Mouse (Mus musculus): ENCODE results near the gene Sh3bp2. TPM values are rescaled to one million over a fixed set of nuclear protein-coding genes. Genes with fewer than 3 reads are reported as not detected.

Sh3bp2 gene
- polyA plus RNA-seq, 1 experiment from 2014 or later, result 6.2 TPM

DNA sequence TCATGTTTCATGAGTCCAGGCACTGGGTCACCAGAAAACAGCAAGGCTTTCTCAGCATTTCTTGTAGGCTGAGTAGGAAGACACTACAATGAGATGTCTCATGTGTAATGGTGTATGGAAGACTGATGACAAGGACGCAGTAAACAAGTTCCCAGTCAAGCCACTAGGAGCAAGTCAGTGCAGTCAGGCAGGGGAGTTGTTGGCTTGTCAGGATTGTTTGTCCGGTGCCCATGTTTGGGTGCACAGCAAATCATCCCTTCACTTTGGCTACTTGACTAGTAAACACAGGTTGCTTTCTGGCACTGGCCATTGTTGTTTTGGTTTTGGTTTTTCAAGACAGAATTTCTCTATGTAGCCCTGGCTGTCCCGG, 36.2 kb upstream of the Sh3bp2 start:
- no peaks in the 10 kb centered on the region for H3K9me3 ChIP-seq (replicated peaks; ENCODE audit: low read length)
- 0 out of 2 replicates have a peak, but pooled peaks cover 2% of the 10 kb centered on the region for H3K36me3 ChIP-seq (ENCODE audit: insufficient read depth, low read length)
- no peak overlapping the region for H3K27ac ChIP-seq
- ATAC-seq (replicated peaks; ENCODE audit: low FRiP score, low read depth) (0 out of 2 replicates have a peak, but pooled peaks have one; percentile 14), DNase-seq (ENCODE audit: low spot score) (peak; percentile 61)
- no peak overlapping the region for H3K4me3 ChIP-seq (replicated peaks; ENCODE audit: low read depth, low read length)
- 61% methylated on average over 3 of the region's 3 CpGs for WGBS
- TF ChIP-seq CTCF (IDR thresholded peaks at IDR 0.05; ENCODE audit: low read depth), result peak; percentile 40; the same call in 1 of the 2 replicates
- H3K4me2 ChIP-seq (ENCODE audit: low read length), result no peak overlapping the region
- H3K27me3 ChIP-seq (ENCODE audit: insufficient read depth, low read length), result no peaks in the 10 kb centered on the region
- H3K4me1 ChIP-seq (replicated peaks; ENCODE audit: insufficient read depth, low read length), result no peaks in the 10 kb centered on the region; the same call in 1 of the 2 replicates
- H3K9ac ChIP-seq (ENCODE audit: low read depth, low read length), result no peak overlapping the region

DNA sequence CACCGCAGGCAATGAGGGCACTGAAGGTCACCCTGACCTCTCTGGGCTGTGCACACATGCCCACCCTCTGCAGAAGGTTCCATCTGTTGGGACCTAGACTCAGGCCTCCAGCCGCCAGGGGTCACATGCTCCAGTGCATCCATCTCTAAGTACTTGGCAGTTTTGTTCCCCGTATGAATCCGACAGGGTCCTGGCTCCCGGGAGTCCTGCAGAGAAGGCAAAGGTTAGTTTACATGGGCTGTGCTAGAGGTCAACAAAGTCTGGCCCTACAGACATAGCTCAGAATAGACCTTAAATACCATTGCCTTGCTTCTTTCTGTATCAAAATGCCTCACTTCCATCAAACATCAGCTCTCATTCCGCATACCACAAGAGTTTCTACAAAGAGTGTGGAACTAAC, 28.9 kb upstream of the Sh3bp2 start:
- H3K27me3 ChIP-seq (ENCODE audit: insufficient read depth, low read length), result no peaks in the 10 kb centered on the region
- H3K27ac ChIP-seq, result no peak overlapping the region
- no peak for TF ChIP-seq CTCF (IDR thresholded peaks at IDR 0.05; ENCODE audit: low read depth)
- WGBS, result 67% methylated on average over 6 of the region's 6 CpGs
- ATAC-seq (replicated peaks; ENCODE audit: low FRiP score, low read depth) (no peak), DNase-seq (ENCODE audit: low spot score) (no peak)
- peaks cover 5% of the 10 kb centered on the region; the same call in 1 of the 2 replicates for H3K36me3 ChIP-seq (ENCODE audit: insufficient read depth, low read length)
- H3K4me3 ChIP-seq (replicated peaks; ENCODE audit: low read depth, low read length), result no peak overlapping the region
- H3K9ac ChIP-seq (ENCODE audit: low read depth, low read length), result no peak overlapping the region
- H3K4me2 ChIP-seq (ENCODE audit: low read length), result no peak overlapping the region
- no peaks in the 10 kb centered on the region for H3K9me3 ChIP-seq (replicated peaks; ENCODE audit: low read length)
- no peaks in the 10 kb centered on the region for H3K4me1 ChIP-seq (replicated peaks; ENCODE audit: insufficient read depth, low read length)

DNA sequence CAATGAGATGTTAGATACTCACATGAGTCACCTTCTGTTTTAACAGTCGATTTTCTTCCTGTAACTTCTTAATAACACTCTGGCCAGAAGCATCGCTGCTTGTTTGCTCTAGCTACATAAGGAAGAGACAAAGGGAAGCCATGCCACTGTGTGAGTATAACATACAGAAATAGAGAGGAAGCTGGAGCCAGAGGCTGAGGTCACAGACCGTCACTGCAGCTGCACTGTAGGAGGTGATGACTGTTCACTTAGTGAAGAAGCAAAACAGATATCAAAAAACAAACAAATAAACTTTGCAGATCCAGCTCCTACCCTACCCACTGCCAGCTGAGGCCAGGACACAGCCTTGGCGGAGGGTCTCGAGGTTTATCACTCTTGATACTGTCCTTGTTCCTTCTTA, 24.8 kb upstream of the Sh3bp2 start:
- no peaks in the 10 kb centered on the region for H3K4me1 ChIP-seq (replicated peaks; ENCODE audit: insufficient read depth, low read length)
- TF ChIP-seq CTCF (IDR thresholded peaks at IDR 0.05; ENCODE audit: low read depth), result no peak
- H3K27ac ChIP-seq, result no peak overlapping the region
- no peak overlapping the region for H3K9ac ChIP-seq (ENCODE audit: low read depth, low read length)
- H3K36me3 ChIP-seq (ENCODE audit: insufficient read depth, low read length), result peaks cover 14% of the 10 kb centered on the region; the same call in 1 of the 2 replicates
- DNase-seq (ENCODE audit: low spot score) (no peak), ATAC-seq (replicated peaks; ENCODE audit: low FRiP score, low read depth) (no peak)
- no peaks in the 10 kb centered on the region for H3K27me3 ChIP-seq (ENCODE audit: insufficient read depth, low read length)
- no peak overlapping the region for H3K4me2 ChIP-seq (ENCODE audit: low read length)
- 60% methylated on average over 5 of the region's 5 CpGs for WGBS
- no peak overlapping the region for H3K4me3 ChIP-seq (replicated peaks; ENCODE audit: low read depth, low read length)
- no peaks in the 10 kb centered on the region for H3K9me3 ChIP-seq (replicated peaks; ENCODE audit: low read length)

DNA sequence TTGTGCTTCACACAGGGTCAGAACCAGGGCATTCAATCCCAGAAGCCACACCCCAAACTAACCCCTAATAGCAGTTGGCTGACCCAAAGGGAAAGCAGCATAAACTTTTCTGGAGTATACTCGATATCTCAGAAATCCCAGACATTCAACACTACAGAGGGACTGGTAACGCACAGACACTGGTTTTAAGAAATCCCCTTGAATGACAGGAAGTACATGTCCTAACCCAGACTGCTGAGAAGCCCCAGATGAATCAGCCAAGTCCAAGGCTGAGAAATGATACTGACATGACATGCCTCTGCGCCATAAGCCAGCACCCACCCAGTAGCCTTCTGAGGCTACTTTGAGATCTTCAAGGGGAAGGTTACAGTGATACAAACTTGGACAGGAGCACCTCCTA, 24.1 kb upstream of the Sh3bp2 start:
- no peaks in the 10 kb centered on the region for H3K9me3 ChIP-seq (replicated peaks; ENCODE audit: low read length)
- ATAC-seq (replicated peaks; ENCODE audit: low FRiP score, low read depth) (no peak), DNase-seq (ENCODE audit: low spot score) (no peak)
- H3K27me3 ChIP-seq (ENCODE audit: insufficient read depth, low read length), result no peaks in the 10 kb centered on the region
- no peak overlapping the region for H3K4me3 ChIP-seq (replicated peaks; ENCODE audit: low read depth, low read length)
- no peak overlapping the region for H3K4me2 ChIP-seq (ENCODE audit: low read length)
- H3K4me1 ChIP-seq (replicated peaks; ENCODE audit: insufficient read depth, low read length), result no peaks in the 10 kb centered on the region
- H3K27ac ChIP-seq, result no peak overlapping the region
- H3K36me3 ChIP-seq (ENCODE audit: insufficient read depth, low read length), result peaks cover 14% of the 10 kb centered on the region; the same call in 1 of the 2 replicates
- WGBS, result 74% methylated on average over 3 of the region's 3 CpGs
- no peak overlapping the region for H3K9ac ChIP-seq (ENCODE audit: low read depth, low read length)
- TF ChIP-seq CTCF (IDR thresholded peaks at IDR 0.05; ENCODE audit: low read depth), result no peak

DNA sequence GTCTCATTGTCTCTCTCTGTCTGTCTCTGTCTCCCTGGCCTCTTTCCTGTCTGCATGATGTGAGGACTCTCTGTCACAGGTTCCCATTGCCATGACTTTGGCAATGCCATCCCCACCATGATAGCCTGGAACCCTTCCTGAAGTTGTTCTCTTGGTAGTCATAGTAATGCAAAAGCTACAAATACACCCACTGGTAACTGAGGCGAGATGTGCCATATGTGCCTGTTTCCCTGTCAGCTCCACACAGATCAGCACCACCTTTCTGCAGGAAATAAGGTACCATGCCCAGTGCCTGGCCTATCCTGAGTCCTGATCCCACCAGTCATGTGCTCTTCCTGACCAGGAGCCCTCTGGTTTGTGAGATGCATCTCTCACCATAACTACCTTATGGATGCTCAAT, 23.2 kb upstream of the Sh3bp2 start:
- Histone ChIP-seq H3K36me3 (ENCODE audit: insufficient read depth, low read length) (peaks cover 14% of the 10 kb centered on the region; the same call in 1 of the 2 replicates), H3K27me3 (ENCODE audit: insufficient read depth, low read length) (no peaks in the 10 kb centered on the region), H3K4me3 (replicated peaks; ENCODE audit: low read depth, low read length) (no peak overlapping the region), H3K27ac (no peak overlapping the region), H3K4me2 (ENCODE audit: low read length) (no peak overlapping the region), H3K9me3 (replicated peaks; ENCODE audit: low read length) (no peaks in the 10 kb centered on the region), H3K4me1 (replicated peaks; ENCODE audit: insufficient read depth, low read length) (no peaks in the 10 kb centered on the region), H3K9ac (ENCODE audit: low read depth, low read length) (no peak overlapping the region)
- WGBS, result 94% methylated on average over 1 of the region's 1 CpGs
- TF ChIP-seq CTCF (IDR thresholded peaks at IDR 0.05; ENCODE audit: low read depth), result no peak
- ATAC-seq (replicated peaks; ENCODE audit: low FRiP score, low read depth) (no peak), DNase-seq (ENCODE audit: low spot score) (no peak)

DNA sequence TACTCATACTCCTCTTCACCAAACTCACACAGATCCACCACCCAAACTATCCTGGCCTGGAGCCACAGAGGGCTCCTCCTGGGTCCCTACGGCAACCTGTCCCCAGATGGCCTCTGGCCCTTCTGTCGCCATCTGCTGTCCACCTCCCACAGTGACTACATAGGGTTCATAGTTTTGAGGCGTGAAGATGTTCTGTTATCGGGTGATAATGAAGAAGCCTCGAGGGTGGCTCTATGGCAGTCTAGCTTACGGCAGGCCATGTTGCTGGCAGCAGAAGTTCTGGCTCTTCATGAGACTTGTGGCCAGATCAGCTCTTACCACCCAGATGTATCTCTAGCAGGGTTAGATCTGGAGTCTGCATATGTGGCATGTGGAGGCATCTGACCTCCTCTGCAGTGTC, 22.8 kb upstream of the Sh3bp2 start:
- DNase-seq (ENCODE audit: low spot score), result no peak
- no peak for ATAC-seq (replicated peaks; ENCODE audit: low FRiP score, low read depth)
- no peaks in the 10 kb centered on the region for H3K4me1 ChIP-seq (replicated peaks; ENCODE audit: insufficient read depth, low read length)
- no peak overlapping the region for H3K27ac ChIP-seq
- no peak overlapping the region for H3K4me2 ChIP-seq (ENCODE audit: low read length)
- no peaks in the 10 kb centered on the region for H3K27me3 ChIP-seq (ENCODE audit: insufficient read depth, low read length)
- H3K9me3 ChIP-seq (replicated peaks; ENCODE audit: low read length), result no peaks in the 10 kb centered on the region
- peaks cover 14% of the 10 kb centered on the region; the same call in 1 of the 2 replicates for H3K36me3 ChIP-seq (ENCODE audit: insufficient read depth, low read length)
- H3K4me3 ChIP-seq (replicated peaks; ENCODE audit: low read depth, low read length), result no peak overlapping the region
- no peak overlapping the region for H3K9ac ChIP-seq (ENCODE audit: low read depth, low read length)
- 86% methylated on average over 6 of the region's 6 CpGs for WGBS
- no peak for TF ChIP-seq CTCF (IDR thresholded peaks at IDR 0.05; ENCODE audit: low read depth)

DNA sequence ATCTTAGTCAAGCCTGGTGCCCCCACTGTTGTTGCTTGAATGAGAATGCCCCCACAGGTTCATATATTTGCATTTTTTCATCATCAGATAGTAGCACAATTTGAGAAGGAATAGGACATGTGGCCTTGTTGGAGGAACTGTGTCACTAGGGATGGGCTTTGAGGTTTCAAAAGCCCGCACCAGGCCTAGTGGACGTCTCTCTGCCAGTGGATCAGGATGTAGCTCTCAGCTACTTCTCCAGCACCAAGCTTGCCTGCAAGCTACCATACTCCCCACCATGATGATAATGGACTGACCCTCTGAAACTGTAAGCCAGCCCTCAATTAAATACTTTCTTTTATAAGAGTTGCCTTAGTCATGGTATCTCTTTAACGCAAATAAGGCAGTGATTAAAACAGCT, 13.2 kb upstream of the Sh3bp2 start:
- Histone ChIP-seq H3K4me1 (replicated peaks; ENCODE audit: insufficient read depth, low read length) (peaks cover 6% of the 10 kb centered on the region; the same call in 1 of the 2 replicates), H3K27me3 (ENCODE audit: insufficient read depth, low read length) (no peaks in the 10 kb centered on the region), H3K4me2 (ENCODE audit: low read length) (peak overlapping the region; percentile 82), H3K9me3 (replicated peaks; ENCODE audit: low read length) (no peaks in the 10 kb centered on the region), H3K4me3 (replicated peaks; ENCODE audit: low read depth, low read length) (no peak overlapping the region), H3K9ac (ENCODE audit: low read depth, low read length) (no peak overlapping the region), H3K36me3 (ENCODE audit: insufficient read depth, low read length) (no peaks in the 10 kb centered on the region), H3K27ac (no peak overlapping the region)
- TF ChIP-seq CTCF (IDR thresholded peaks at IDR 0.05; ENCODE audit: low read depth), result no peak
- ATAC-seq (replicated peaks; ENCODE audit: low FRiP score, low read depth), result no peak
- 92% methylated on average over 3 of the region's 3 CpGs for WGBS
- DNase-seq (ENCODE audit: low spot score), result no peak
